Mouse (Mus musculus): ENCODE results near the gene Tekt4. TPM values are rescaled to one million over a fixed set of nuclear protein-coding genes. Genes with fewer than 3 reads are reported as not detected.

Tekt4 gene
- polyA plus RNA-seq, 1 experiment = 1.1 TPM

DNA sequence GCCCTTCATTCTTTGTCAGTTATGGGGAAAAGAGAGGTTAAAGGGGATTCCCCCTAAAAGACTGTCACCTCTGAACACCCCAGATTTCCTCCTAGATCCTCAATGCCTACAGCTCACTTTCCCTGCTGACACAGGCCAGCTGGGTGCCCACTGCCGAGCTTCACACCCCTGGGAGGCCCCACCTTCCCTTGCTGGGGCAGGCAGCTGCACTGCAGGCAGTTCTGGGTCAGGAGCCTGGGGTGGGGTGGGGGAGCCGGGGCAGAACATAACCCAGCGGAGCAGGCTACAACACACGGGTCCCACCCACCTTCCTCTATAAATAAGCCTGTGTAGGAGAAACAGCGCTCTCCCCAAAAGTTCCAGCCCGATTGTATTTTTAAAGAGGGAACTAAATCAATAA lies 24.5 kb upstream of the Tekt4 start:
- Histone ChIP-seq H3K4me3 (ENCODE audit: insufficient read depth, low read length) (no peak overlapping the region), H3K27ac (ENCODE audit: insufficient read depth, low read length) (no peak overlapping the region), H3K4me1 (ENCODE audit: control insufficient read depth, insufficient read depth, low read length) (peaks cover 7% of the 10 kb centered on the region)
- TF ChIP-seq CTCF (IDR thresholded peaks at IDR 0.05; ENCODE audit: extremely low read depth, insufficient read depth, low read length) (no peak), POLR2A (IDR thresholded peaks at IDR 0.05; ENCODE audit: extremely low read depth, insufficient read depth, low read length) (no peak)

DNA sequence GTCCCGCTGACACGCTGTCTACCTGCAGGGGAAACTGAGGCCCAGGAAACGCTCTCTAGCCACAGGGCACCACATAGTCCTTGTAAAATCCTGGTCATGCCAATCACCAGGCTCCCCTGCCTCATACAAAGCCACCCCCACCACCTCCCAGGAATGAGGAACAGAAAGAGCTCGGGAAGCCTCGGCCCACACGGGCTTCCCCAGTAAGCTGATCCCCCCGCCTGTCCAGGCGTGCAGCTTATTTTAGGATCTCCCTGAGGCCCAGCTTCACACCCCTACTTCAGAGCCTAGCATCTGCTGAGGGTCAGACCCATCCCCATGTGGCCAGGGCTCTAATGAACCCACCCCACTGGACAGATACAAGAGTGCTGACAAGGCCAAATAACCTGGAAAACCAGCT lies 23.9 kb upstream of the Tekt4 start:
- no peak for TF ChIP-seq POLR2A (IDR thresholded peaks at IDR 0.05; ENCODE audit: extremely low read depth, insufficient read depth, low read length)
- TF ChIP-seq CTCF (IDR thresholded peaks at IDR 0.05; ENCODE audit: extremely low read depth, insufficient read depth, low read length) = no peak
- Histone ChIP-seq H3K4me1 (ENCODE audit: control insufficient read depth, insufficient read depth, low read length) (peaks cover 7% of the 10 kb centered on the region), H3K27ac (ENCODE audit: insufficient read depth, low read length) (peak overlapping the region; percentile 36; the same call in 1 of the 2 replicates), H3K4me3 (ENCODE audit: insufficient read depth, low read length) (peak overlapping the region; percentile 38)

DNA sequence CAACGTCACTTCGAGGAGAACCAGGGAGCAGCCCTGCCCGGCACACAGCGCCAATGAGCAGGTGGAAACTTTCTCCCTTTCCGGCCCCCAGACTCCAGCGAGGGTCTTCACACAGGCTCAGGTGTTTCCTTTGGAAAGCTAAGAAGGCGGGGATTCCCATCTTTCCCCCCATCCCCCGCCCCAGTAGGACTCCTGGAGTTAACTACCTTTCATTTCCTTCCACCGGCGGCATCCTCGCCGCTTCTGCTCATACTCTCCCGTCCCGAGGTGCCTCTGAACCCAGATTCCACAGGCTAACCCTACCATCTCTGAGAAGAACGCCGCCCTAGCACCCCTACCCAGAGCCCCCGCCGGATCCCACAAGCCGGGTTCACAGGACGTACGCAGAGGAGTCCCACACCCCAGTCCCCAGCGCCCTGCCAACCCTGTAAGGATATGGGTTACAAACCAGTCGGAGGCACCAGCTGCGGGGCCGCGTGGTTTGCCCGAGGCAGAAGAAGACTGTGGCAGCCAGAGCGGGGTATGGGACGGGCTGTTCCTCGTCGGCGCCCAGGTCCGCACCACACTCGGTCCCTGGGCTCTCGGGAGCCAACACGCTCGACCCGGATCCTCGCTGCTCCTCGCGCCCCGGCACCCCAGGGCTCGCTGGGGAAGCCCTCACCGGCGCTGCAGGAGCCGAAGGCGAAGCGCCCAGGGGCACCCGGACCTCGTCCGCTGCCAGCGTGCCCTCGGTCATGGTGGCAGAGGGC lies 21.8 kb upstream of the Tekt4 start:
- peak overlapping the region; percentile 74; the same call in 1 of the 2 replicates for H3K27ac ChIP-seq (ENCODE audit: insufficient read depth, low read length)
- peak overlapping the region; percentile 38 for H3K4me3 ChIP-seq (ENCODE audit: insufficient read depth, low read length)
- H3K4me1 ChIP-seq (ENCODE audit: control insufficient read depth, insufficient read depth, low read length) = peaks cover 7% of the 10 kb centered on the region
- no peak for TF ChIP-seq POLR2A (IDR thresholded peaks at IDR 0.05; ENCODE audit: extremely low read depth, insufficient read depth, low read length)
- TF ChIP-seq CTCF (IDR thresholded peaks at IDR 0.05; ENCODE audit: extremely low read depth, insufficient read depth, low read length) = no peak

DNA sequence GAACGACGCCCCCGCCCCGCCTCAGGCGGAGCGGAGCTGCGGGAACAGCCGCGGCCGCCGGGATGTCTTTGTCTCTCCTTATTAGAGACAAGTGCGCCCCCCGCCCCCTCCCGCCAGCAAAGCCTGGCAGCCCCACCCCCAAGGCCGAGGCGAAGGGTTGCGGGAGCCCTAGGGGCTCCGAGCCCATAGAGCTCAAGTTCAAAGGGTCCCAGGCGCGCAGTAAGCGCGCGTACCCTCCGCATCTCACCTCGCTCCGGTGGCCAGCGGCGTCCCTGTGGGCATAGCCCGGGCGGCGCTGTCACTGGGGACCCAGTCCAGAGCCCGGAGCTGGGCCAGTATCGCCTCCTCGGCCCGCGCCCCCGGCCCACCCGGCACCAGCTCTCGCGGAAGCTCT lies 21.2 kb upstream of the Tekt4 start:
- Histone ChIP-seq H3K4me3 (ENCODE audit: insufficient read depth, low read length) (peak overlapping the region; percentile 38), H3K4me1 (ENCODE audit: control insufficient read depth, insufficient read depth, low read length) (peaks cover 7% of the 10 kb centered on the region), H3K27ac (ENCODE audit: insufficient read depth, low read length) (0 out of 2 replicates have a peak overlapping the region, but pooled peaks have one; percentile 74)
- TF ChIP-seq CTCF (IDR thresholded peaks at IDR 0.05; ENCODE audit: extremely low read depth, insufficient read depth, low read length) (no peak), POLR2A (IDR thresholded peaks at IDR 0.05; ENCODE audit: extremely low read depth, insufficient read depth, low read length) (no peak)

DNA sequence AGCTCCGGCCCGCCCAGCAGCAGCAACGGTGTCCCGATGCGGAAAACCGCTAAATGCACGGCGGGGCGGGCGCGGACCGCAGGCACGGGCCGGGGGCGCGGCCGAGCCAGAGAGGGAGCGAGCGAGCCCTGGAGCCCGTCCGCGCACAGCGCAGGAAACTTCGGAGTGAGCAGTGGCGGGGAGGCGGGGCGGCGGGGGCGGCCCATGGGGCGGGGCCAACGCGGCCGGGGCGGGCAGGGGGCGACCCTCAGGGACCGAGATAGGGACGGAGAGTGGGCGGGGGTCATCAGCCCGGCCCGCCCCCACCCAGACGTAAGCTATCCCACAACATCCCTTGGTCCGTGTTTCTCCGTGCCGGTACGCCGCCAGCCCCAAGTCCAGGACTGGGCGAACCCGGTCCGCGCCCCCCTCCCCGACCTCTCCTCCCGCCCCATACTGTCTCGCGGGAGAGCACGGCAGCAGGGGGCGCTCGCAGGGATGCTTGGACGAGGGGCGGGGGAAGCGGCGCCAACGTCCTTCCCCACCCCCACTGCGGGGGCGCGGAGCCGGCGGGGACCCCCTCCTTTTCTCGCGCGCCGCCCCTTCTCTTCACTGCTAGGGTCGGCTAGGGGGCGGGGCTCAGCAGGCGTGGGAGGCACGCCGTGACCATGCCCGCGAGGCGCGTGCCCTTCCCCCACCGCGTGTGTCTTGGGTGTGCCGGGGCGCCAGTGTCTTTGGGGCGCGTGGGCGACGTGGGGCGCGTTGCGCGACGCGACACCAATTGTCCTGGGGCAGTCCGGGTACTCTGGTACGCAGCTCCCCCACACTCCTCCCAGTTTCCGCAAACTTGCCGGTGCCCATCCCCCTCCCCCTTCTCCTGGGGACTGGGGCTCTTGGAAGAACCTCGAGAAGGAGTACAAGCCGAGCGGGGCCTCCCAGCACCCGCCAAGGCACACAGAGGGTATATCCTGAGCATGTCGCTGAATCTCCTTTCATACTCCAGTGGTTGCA lies 20.5 kb upstream of the Tekt4 start, which contains the start of gene Cacna1h:
TSS of gene Cacna1h (minus strand) at position 167 of the 990 bp plus-strand sequence.
- Histone ChIP-seq H3K4me3 (ENCODE audit: insufficient read depth, low read length) (peak within 1 kb of the TSS; percentile 38), H3K27ac (ENCODE audit: insufficient read depth, low read length) (peak within 1 kb of the TSS; percentile 74; the same call in 1 of the 2 replicates), H3K4me1 (ENCODE audit: control insufficient read depth, insufficient read depth, low read length) (peaks cover 7% of the 10 kb centered on the region)
- no peak for TF ChIP-seq CTCF (IDR thresholded peaks at IDR 0.05; ENCODE audit: extremely low read depth, insufficient read depth, low read length)
- no peak for TF ChIP-seq POLR2A (IDR thresholded peaks at IDR 0.05; ENCODE audit: extremely low read depth, insufficient read depth, low read length)

DNA sequence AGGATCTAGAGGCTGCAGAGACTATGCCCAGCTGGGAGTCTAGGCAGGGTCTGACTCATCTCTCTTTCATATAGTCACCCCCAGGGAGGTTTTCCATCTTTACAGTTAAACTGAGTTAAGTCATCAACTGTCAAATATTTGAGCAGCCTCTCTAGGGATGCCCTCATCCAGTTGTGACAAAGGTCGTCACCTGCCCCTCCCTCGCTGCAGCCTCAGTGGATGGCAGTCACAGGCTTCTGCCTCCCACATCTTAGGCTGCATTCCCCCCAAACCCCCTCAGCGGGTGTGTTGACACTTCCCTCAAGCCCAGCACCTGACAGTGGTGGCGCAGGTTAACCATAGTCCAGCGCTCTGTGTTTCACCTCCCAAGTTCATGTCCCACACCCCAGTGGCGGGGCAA lies 13.0 kb upstream of the Tekt4 start:
- TF ChIP-seq POLR2A (IDR thresholded peaks at IDR 0.05; ENCODE audit: extremely low read depth, insufficient read depth, low read length) (no peak), CTCF (IDR thresholded peaks at IDR 0.05; ENCODE audit: extremely low read depth, insufficient read depth, low read length) (no peak)
- H3K4me3 ChIP-seq (ENCODE audit: insufficient read depth, low read length) = no peak overlapping the region
- no peaks in the 10 kb centered on the region for H3K4me1 ChIP-seq (ENCODE audit: control insufficient read depth, insufficient read depth, low read length)
- no peak overlapping the region for H3K27ac ChIP-seq (ENCODE audit: insufficient read depth, low read length)

DNA sequence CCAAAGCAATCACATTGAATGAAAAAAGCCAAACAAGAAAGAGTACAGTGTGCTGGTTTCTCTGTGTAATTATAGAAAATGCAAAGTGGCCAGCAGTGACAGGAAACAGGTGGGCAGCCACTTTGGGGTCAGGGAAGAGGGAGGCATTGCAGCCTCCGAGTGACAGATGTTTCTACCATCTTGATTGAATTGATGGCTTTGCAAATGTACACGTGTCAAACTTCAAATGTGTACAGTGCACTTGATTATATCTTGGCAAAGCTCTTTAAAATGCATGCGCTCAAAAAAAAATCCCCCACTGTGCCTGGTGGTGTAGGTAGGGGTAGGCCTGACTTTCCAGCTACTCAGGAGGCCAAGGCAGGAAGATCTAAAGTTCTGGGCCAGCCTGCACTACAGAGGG lies 11.5 kb upstream of the Tekt4 start:
- Histone ChIP-seq H3K4me3 (ENCODE audit: insufficient read depth, low read length) (no peak overlapping the region), H3K27ac (ENCODE audit: insufficient read depth, low read length) (no peak overlapping the region), H3K4me1 (ENCODE audit: control insufficient read depth, insufficient read depth, low read length) (no peaks in the 10 kb centered on the region)
- TF ChIP-seq POLR2A (IDR thresholded peaks at IDR 0.05; ENCODE audit: extremely low read depth, insufficient read depth, low read length) (no peak), CTCF (IDR thresholded peaks at IDR 0.05; ENCODE audit: extremely low read depth, insufficient read depth, low read length) (no peak)

DNA sequence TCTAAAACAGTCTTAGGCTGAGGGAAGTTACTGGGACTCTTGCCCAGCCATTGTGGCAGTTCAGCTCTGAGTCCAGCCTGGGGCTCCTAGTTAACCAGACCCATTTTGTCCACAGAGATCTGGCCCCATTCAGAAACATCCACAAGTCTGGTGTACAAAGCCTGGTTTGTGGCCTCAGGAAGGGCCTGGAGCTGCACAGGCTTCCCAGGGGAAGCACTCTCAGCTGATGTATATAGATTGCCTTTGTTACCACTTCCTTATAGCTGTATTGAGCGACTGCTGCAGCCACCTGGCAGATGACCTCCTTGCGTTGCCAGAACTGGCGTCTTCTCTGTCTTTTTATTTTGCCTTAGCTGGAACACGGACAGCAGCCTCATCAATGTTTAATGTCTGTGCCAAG lies 9.3 kb upstream of the Tekt4 start:
- TF ChIP-seq CTCF (IDR thresholded peaks at IDR 0.05; ENCODE audit: extremely low read depth, insufficient read depth, low read length) (no peak), POLR2A (IDR thresholded peaks at IDR 0.05; ENCODE audit: extremely low read depth, insufficient read depth, low read length) (no peak)
- Histone ChIP-seq H3K4me3 (ENCODE audit: insufficient read depth, low read length) (no peak overlapping the region), H3K27ac (ENCODE audit: insufficient read depth, low read length) (no peak overlapping the region), H3K4me1 (ENCODE audit: control insufficient read depth, insufficient read depth, low read length) (no peaks in the 10 kb centered on the region)

DNA sequence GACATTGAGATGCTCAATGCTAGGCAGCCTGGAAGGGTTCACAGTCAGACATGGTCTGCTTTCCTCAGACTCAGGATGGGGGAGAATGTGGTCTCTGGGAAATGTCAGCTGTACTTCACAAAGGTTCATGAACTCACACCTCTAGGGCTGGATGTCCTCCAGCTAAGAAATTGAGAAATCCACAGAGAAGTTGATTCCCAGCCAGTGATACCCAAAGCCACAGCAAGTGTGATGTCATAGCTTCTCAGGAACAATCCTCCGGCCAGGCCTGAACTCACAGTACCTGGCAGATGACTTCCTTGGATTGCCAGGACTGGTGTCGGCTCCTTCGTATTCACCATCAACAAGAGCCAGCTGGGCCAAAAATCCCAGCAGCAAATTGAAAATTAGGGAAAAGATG lies 8.6 kb upstream of the Tekt4 start:
- Histone ChIP-seq H3K27ac (ENCODE audit: insufficient read depth, low read length) (no peak overlapping the region), H3K4me1 (ENCODE audit: control insufficient read depth, insufficient read depth, low read length) (no peaks in the 10 kb centered on the region), H3K4me3 (ENCODE audit: insufficient read depth, low read length) (no peak overlapping the region)
- TF ChIP-seq POLR2A (IDR thresholded peaks at IDR 0.05; ENCODE audit: extremely low read depth, insufficient read depth, low read length) = no peak

Data from cortical plate, adult 2 months (tissue).